Mouse (Mus musculus) G1E (cell line): Measurements from ENCODE around the gene C2cd4c. TPM values are rescaled to one million over a fixed set of nuclear protein-coding genes. Genes with fewer than 3 reads are reported as not detected.

ENCODE experiments used
- ATAC-seq: 2 replicates; pipeline ENCODE4 v1.8.0; 2016; ENCODE audit warnings: mild to moderate bottlenecking; ENCODE audit not compliant: insufficient number of reproducible peaks, poor library complexity, low FRiP score, severe bottlenecking; ENCODE audit errors: extremely low read depth
- DNase-seq: peaks from one replicate; pipeline ENCODE4 v3.0.0; 2012; ENCODE audit warnings: low spot score
- H3K27me3 ChIP-seq: 2 replicates; pipeline ENCODE4 v1.6.1; 2012; ENCODE audit warnings: mild to moderate bottlenecking, low read length, inconsistent platforms; ENCODE audit not compliant: insufficient read depth
- H3K36me3 ChIP-seq: replicated peaks from 2 replicates; pipeline ENCODE3; 2012; ENCODE audit warnings: mild to moderate bottlenecking, inconsistent platforms
- H3K4me1 ChIP-seq: 2 replicates; pipeline ENCODE4 v1.6.1; 2012; ENCODE audit warnings: low read depth, low read length, inconsistent platforms, mixed read lengths; ENCODE audit not compliant: insufficient read depth
- H3K4me3 ChIP-seq: 2 replicates; pipeline ENCODE4 v1.5.1; 2012; ENCODE audit warnings: low read depth, mild to moderate bottlenecking, inconsistent platforms, low read length, moderate library complexity, mixed read lengths
- H3K9me3 ChIP-seq: replicated peaks from 2 replicates; pipeline ENCODE4 v1.6.1; 2012; ENCODE audit warnings: inconsistent platforms
- CTCF ChIP-seq: IDR thresholded peaks from 2 replicates; pipeline ENCODE4 v1.5.1; 2012; ENCODE audit warnings: low read depth, low read length, inconsistent platforms, mixed read lengths
- GATA1 ChIP-seq: IDR thresholded peaks from 2 replicates; pipeline ENCODE4 v1.6.1; 2012; ENCODE audit warnings: borderline replicate concordance, low read length, inconsistent platforms, mixed read lengths
- GATA2 ChIP-seq: IDR thresholded peaks from 2 replicates; pipeline ENCODE4 v1.6.1; 2012; ENCODE audit warnings: low read depth, low read length, inconsistent platforms, borderline replicate concordance
- POLR2AphosphoS5 ChIP-seq: IDR thresholded peaks from 2 replicates; pipeline ENCODE4 v1.6.1; 2012; ENCODE audit warnings: low read depth, low read length, inconsistent platforms; ENCODE audit not compliant: insufficient replicate concordance
- TAL1 ChIP-seq: conservative IDR thresholded peaks from 2 replicates; pipeline ENCODE4 v1.6.1; 2012; ENCODE audit warnings: low read depth, low read length, inconsistent platforms, mixed read lengths
- polyA plus RNA-seq: library from polyadenylated mRNA; stranded (reverse); fragments of >175 nt; gene quantifications from 2 replicates; pipeline ENCODE4 v1.2.3, GENCODE M21; 2012
- total RNA-seq, 2 experiments: library from RNA; stranded (forward) in 1 of 2; stranded (reverse) in 1 of 2; fragments of 200-1000 nt in 1 of 2; fragments of >200 nt in 1 of 2; fragmentation: Nextera tagmentation in 1 of 2; gene quantifications; 2 replicates each; pipeline ENCODE4 v1.2.3; 2014 to 2017

The C2cd4c gene
- total and polyA plus RNA-seq, 3 experiments: not detected

DNA sequence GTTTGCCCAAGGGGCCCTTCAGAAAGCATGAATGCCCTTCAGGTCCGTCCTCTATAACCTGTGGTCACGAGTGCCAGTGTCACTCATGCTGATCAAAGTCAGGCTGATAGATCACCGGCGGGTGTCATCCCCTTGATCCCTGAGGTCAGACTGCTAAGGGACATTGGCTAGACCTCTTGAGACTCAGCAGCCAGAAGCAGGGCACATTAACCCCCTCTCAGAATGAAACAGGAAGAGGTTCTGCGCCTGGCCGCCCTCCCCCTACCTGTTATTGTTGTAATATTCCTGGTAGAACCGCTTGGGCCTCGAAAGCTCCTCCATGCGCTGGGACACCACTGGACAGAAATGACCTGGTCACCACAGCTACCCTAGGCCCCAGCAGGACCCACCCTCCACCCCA, 29.4 kb downstream of the C2cd4c start:
- Histone ChIP-seq H3K27me3 (peaks cover 9% of the 10 kb centered on the region), H3K4me1 (no peaks in the 10 kb centered on the region), H3K36me3 (no peaks in the 10 kb centered on the region), H3K9me3 (no peaks in the 10 kb centered on the region), H3K4me3 (no peak overlapping the region)
- TF ChIP-seq GATA1: no peak
- no peak for TF ChIP-seq TAL1
- no peak for TF ChIP-seq GATA2
- no peak for TF ChIP-seq POLR2AphosphoS5
- no peak for TF ChIP-seq CTCF
- ATAC-seq (no peak), DNase-seq (no peak)

DNA sequence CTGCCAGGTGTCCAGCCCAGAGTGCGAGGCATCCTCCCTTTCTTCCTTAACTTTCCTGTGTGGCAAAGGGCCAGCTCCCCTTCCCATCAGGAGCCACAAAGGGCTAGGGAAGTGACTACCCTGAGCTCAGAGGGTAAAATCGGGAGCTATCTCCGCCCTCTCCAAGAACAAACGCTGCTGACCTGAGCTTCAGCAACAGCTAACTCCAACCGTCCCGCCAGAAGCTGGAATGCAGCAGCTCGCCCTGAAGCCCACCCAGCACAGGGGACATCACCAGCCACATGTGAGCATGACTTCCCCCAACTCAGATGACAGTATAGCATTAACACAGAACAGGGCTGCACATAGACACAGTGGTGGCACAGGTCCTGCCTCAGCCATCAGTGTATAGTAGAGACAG, 29.8 kb downstream of the C2cd4c start:
- Histone ChIP-seq H3K4me1 (no peaks in the 10 kb centered on the region), H3K4me3 (no peak overlapping the region), H3K9me3 (no peaks in the 10 kb centered on the region), H3K36me3 (no peaks in the 10 kb centered on the region), H3K27me3 (peaks cover 9% of the 10 kb centered on the region)
- ATAC-seq (no peak), DNase-seq (no peak)
- TF ChIP-seq GATA1 (no peak), TAL1 (no peak), POLR2AphosphoS5 (no peak), CTCF (no peak), GATA2 (no peak)

DNA sequence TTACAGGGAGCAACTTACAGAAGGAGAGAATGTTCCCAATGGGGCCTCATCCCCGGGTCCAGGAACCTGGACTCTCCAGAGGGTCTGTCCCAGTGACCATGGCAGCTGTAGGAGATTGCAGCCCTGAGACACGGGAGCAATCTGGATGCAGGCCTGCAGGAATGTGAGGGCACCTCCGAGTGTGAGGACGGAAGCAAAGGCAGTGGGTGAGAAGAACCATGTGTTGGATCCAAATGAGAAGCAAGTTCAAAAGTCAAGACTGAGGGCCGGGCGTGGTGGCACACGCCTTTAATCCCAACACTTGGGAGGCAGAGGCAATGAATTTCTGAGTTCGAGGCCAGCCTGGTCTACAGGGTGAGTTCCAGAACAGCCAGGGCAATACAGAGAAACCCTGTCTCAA, 32.3 kb downstream of the C2cd4c start:
- Histone ChIP-seq H3K9me3 (no peaks in the 10 kb centered on the region), H3K4me3 (no peak overlapping the region), H3K4me1 (no peaks in the 10 kb centered on the region), H3K27me3 (peaks cover 6% of the 10 kb centered on the region; the same call in 1 of the 2 replicates), H3K36me3 (no peaks in the 10 kb centered on the region)
- no peak for ATAC-seq
- no peak for TF ChIP-seq CTCF
- no peak for TF ChIP-seq GATA2
- no peak for TF ChIP-seq POLR2AphosphoS5
- TF ChIP-seq TAL1: no peak
- no peak for TF ChIP-seq GATA1
- DNase-seq: no peak

- no peak for DNase-seq
- H3K36me3 ChIP-seq: no peaks in the 10 kb centered on the region
Measured at GRCm38 (mm10) chr10:79580811-79581210, 33.0 kb downstream of the C2cd4c start.

GRCm38 (mm10) chr10:79580356-79580755, 33.5 kb downstream of the C2cd4c start:
- H3K36me3 ChIP-seq: no peaks in the 10 kb centered on the region
- no peak for TF ChIP-seq TAL1
- no peak for TF ChIP-seq GATA1
- TF ChIP-seq GATA2: no peak
- no peaks in the 10 kb centered on the region for H3K4me1 ChIP-seq
- no peak overlapping the region for H3K4me3 ChIP-seq
- no peak for ATAC-seq
- H3K27me3 ChIP-seq: peaks cover 6% of the 10 kb centered on the region; the same call in 1 of the 2 replicates
- no peaks in the 10 kb centered on the region for H3K9me3 ChIP-seq
- DNase-seq: no peak

More at GRCm38 (mm10) chr10:79580811-79581210, 33.0 kb downstream of the C2cd4c start:
- peaks cover 6% of the 10 kb centered on the region; the same call in 1 of the 2 replicates for H3K27me3 ChIP-seq
- no peaks in the 10 kb centered on the region for H3K9me3 ChIP-seq
- TF ChIP-seq GATA2: no peak
- peak; percentile 41; the same call in 1 of the 2 replicates for TF ChIP-seq CTCF
- no peak overlapping the region for H3K4me3 ChIP-seq
- no peaks in the 10 kb centered on the region for H3K4me1 ChIP-seq
- no peak for ATAC-seq

DNA sequence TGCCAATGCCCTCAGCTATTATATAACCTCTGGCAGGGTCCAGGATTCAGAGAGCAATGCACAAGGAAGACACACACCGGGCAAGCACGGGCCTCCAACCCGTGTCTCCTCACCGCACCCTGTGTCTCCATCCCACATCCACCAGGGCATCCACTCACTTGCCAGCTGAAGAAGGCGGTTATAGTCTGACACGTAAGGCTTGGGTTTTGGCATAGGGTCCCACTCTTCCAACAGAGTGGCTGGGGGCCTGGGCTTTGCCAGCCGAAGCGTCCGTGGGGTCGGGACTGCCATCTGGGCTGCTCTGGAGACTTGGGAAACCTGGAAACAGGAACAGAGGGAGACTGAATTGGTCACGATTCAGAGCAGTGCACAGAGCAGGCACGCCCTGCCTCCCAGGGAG, 34.0 kb downstream of the C2cd4c start:
- H3K4me3 ChIP-seq: no peak overlapping the region
- H3K36me3 ChIP-seq: no peaks in the 10 kb centered on the region
- no peaks in the 10 kb centered on the region for H3K9me3 ChIP-seq
- H3K4me1 ChIP-seq: no peaks in the 10 kb centered on the region
- DNase-seq (no peak), ATAC-seq (no peak)
- no peak for TF ChIP-seq CTCF
- TF ChIP-seq TAL1: no peak
- TF ChIP-seq POLR2AphosphoS5: no peak
- no peak for TF ChIP-seq GATA1
- TF ChIP-seq GATA2: no peak
- H3K27me3 ChIP-seq: peaks cover 6% of the 10 kb centered on the region; the same call in 1 of the 2 replicates

GRCm38 (mm10) chr10:79578891-79579290, 34.9 kb downstream of the C2cd4c start:
- ATAC-seq: no peak

More at GRCm38 (mm10) chr10:79578891-79579290, 34.9 kb downstream of the C2cd4c start:
- H3K27me3 ChIP-seq: peaks cover 6% of the 10 kb centered on the region; the same call in 1 of the 2 replicates
- H3K4me1 ChIP-seq: no peaks in the 10 kb centered on the region
- no peak overlapping the region for H3K4me3 ChIP-seq
- H3K36me3 ChIP-seq: no peaks in the 10 kb centered on the region
- DNase-seq: no peak
- H3K9me3 ChIP-seq: no peaks in the 10 kb centered on the region
- no peak for TF ChIP-seq CTCF
- TF ChIP-seq GATA2: no peak
- TF ChIP-seq GATA1: no peak
- no peak for TF ChIP-seq TAL1
- TF ChIP-seq POLR2AphosphoS5: no peak
